Mouse (Mus musculus) cerebellum, postnatal 25 days (tissue): ENCODE measurements at regions not wholly inside any gene's neighbourhood (a gene's known extent, or its start where the extent isn't known, plus 50 kb on each side); places are given as distances from the start of the nearest gene placed in this dataset.
A peak's percentile ranks its signal among the peaks of the same experiment; 100 is the strongest.

ENCODE experiments used
- DNase-seq, 2 experiments: peaks; one replicate each; pipeline ENCODE4 v3.0.0; 2021; ENCODE audit warnings: mixed read lengths in 2 of 2

DNA sequence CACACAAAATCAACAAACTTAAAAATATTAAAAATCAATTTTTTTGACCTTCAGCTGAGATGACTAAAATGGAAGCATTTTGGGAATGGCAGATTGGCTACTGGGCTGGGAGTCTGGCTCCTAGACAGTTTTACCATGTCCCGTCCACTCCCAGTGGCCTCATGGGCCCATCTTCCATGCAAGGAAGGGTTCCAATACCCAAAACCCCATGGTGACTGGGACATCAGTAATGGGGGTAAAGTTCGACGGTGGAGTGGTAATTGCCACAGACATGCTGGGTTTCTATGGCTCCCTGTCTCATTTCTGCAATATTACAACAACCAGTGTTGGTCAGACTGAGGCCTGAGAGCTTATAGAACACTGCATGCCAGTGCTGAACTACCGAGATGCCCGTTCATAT lies 82.2 kb downstream of the Il20rb start:
- no peak for DNase-seq

GRCm38 (mm10) chr9:100400366-100400765 lies 86.2 kb downstream of the Il20rb start:
- peak in 1 of 2 experiments; percentile 46 for DNase-seq

GRCm38 (mm10) chr9:100396340-100396910 lies 90.2 kb downstream of the Il20rb start:
- DNase-seq, result no peak

DNA sequence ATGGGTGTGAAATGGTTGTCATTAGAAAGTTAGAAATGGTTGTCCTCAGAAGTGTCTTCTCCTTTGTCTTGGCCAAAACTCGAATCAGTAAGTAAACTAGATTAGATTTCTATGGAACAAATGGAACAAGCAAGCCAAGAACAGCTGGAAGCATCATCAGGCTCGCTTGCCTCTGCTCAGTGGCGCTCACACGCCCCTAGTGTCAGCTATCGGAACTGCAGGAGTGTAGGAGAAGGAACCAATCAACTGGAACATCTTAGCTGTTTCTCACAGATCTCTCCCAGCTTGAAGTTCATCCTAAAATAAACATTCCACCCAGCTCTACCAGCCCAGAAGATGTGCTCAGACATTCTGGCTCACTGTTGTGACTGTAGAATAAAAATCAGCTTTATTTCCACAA lies 90.9 kb downstream of the Il20rb start:
- DNase-seq, result peak; percentile 58 to 79

DNA sequence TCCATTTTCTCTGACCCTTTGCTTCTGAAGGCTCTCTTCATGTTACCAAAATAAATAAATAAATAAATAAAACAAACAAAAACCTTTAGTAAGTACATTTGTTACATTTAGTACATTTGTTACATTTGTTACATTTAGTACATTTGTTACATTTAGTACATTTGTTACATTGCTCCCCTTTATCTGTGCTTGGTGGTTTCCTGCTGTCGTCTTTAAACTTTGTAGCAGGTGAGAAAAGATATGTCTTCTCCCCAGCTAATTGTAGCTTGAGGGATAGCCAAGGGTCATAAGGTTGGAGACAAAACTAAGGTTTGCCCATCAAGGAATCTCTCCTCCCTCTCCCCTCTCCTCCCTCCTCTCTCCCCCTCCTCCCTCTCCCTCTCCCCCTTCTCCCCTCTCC lies 92.0 kb downstream of the Il20rb start:
- no peak for DNase-seq

- DNase-seq, result no peak
Observed at GRCm38 (mm10) chr9:100394166-100394565, 92.4 kb downstream of the Il20rb start.

- DNase-seq, result no peak
Observed at GRCm38 (mm10) chr9:100392262-100392661, 94.3 kb downstream of the Il20rb start.

GRCm38 (mm10) chr9:100391566-100392213 lies 94.9 kb downstream of the Il20rb start:
- DNase-seq, result no peak

GRCm38 (mm10) chr9:100388393-100388792 lies 98.2 kb downstream of the Il20rb start:
- no peak for DNase-seq

DNA sequence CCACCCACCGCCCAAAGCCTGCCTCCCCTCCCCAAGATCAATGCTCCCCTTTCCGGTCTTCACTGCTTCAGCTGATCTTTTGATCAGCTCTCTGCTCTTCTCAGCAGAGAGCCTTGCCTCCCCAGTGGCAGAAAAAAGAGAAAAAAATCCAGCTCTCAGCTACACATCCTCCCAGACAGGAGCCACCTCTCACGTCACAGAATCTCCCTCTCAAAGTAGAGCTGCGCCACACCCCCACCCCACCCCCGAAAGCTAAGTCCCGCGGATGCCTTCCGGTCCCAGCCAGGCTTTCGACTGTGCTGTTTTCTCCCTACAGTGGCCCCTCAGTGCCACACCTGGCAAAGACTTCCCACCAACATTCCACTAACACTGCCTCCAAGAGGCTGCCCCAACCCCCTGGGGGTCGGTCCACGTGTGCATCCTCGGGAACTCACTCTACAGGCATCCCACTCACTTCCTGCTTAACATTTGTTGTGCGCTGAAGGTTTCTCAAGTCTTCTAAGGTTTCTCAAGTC lies 99.4 kb downstream of the Il20rb start:
- DNase-seq, result no peak

- peak; percentile 54 to 81 for DNase-seq
Observed at GRCm38 (mm10) chr9:100382492-100382891, 104.1 kb downstream of the Il20rb start.

GRCm38 (mm10) chr9:100369921-100370320 lies 116.7 kb downstream of the Il20rb start:
- DNase-seq, result no peak

GRCm38 (mm10) chr9:100366816-100367215 lies 119.8 kb downstream of the Il20rb start:
- DNase-seq, result no peak

- peak in 1 of 2 experiments; percentile 11 for DNase-seq
Observed at GRCm38 (mm10) chr9:100359934-100360716, 126.5 kb downstream of the Il20rb start.

DNA sequence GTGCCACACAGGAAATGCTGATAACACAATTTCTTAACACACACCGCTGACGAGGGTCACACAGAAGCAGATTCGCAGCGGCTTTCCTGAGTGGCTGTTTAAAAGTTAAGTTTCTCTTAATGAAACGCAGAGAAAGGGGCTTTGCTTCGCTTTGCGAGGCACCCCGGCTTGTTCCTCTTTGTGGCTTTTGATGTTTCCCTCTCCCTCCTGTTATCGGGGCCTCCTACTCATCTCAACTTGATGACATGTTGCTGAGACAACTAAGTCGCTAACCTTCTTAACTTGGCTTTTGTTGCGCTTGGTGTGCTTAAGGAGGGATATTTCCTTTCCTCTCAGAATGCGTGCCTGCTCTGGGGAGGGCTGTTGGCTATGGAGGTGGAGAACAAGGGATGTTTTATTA lies 129.0 kb downstream of the Il20rb start:
- DNase-seq, result no peak

GRCm38 (mm10) chr9:100340796-100341195 lies 145.8 kb downstream of the Il20rb start:
- no peak for DNase-seq

DNA sequence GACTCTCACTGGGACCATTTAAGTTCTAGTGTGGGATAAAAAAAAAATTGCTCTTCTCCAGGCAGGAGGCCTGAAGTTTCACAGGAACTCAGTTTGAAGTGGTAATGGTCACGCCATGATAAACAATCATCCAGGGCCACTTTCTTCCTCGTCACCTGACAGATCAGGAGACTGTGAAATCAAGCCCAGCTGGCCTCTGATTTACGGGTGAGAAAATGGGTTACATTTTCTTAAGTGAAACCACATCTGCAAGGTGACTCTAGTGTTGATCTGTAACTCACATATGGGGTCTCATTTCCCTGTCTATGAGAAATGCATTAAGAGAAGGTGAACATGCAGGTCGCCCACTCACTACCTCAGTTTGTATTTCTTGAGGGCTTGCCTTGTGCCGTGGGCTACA lies 178.8 kb downstream of the Il20rb start:
- no peak for DNase-seq

DNA sequence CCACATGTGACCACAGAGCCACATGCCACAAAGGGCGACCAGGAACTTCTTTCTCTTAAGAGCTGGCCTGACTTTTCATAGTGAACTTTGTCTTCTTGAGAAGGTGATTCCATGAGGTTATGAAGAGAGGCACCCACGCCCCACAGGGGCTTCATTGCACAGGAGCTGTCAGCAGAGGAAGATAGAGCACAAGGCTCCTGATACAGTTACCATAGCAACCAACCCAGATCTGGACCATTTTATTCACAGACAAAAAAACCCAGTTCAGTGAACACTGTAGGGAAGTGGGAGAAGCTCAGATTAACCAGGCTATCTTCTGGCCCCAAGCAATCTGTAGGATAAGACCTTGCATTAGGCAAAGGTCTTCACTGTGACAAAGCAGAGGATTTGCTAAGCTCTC lies 179.2 kb downstream of the Il20rb start:
- DNase-seq, result no peak

- no peak for DNase-seq
Observed at GRCm38 (mm10) chr9:100303762-100304161, 182.8 kb downstream of the Il20rb start.

DNA sequence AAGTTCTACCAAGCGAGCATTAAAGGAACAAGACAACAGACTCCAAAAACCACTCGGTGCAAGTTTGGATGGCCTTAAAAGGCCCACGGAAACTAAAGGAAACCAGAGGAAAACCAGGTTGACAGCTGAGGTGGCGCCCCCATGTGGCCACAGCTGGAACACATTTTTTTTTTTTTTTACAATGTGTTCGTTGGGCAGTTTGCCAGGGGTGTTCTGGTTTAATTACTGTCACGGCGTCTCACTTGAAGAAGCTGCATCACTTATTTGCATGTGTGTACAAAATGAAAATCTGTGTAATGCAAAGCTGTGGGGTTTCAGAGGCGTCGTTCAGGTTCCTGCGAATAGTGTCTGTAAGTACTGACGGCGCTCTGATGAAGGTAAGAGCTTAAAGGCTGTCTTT lies 185.0 kb downstream of the Il20rb start:
- DNase-seq, result peak; percentile 10 to 53

- DNase-seq, result peak; percentile 13 to 33
Observed at GRCm38 (mm10) chr9:100277361-100277760, 209.2 kb downstream of the Il20rb start.

DNA sequence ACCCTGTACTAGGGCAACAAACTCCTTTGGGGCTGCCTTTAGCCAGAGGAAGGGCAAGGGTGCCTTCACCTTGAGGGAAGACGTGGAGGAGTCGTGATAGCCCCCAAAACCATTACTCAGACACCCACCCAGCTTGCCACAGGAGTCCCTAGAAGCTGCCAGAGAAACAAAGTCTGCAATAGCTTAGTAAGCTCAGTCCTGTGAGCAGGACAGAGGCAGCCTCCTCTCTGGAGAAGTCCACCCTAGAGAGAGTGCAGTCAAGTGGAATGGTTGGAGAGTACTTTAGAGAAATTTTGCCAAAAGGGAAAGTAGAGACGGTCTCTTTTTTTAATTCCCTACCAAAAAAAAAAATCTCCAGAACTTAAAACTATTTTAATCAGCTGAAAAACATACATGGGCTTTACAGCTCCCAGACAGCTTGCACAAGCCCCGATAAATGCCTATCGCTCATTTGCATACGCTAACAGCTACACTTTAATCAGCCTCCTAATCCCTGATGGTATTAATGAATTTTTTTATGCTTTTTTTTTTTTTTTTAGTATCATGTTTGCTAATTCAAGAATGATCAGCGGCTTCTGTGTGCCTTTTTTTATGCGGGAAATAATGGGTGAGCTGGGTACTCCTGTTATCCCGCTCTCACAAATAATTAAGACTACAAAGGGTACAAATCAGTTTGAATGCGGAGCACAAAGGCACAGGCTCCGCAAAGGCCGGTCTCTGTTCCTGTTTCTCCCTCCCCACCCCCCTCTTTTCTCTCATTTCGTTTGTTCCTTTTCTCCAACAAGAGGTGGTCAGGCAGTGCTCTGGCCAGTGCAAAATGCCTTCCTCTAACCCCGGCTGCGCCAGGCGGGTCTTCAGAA lies 219.8 kb downstream of the Il20rb start:
- DNase-seq, result no peak

- DNase-seq, result no peak
Observed at GRCm38 (mm10) chr9:100252409-100252808, 234.2 kb downstream of the Il20rb start.
